In genomic region chr9:120653170-120653569, GRCm38 (mm10) we compare ENCODE assay signal across 22 mouse cellular contexts.
DNase-seq lines count a peak whose midpoint lies in the region; ATAC-seq lines count a peak whose summit lies in the region.
"Had no signal": no experiment of that assay in that cellular context is flagged by ENCODE, and none has a peak within 500 bp of the region (broad histone marks: within the 10 kb centered on the region; RNA-seq: fewer than 3 reads in every experiment).

No protein-coding gene starts in this region.

- H3K4me2 ChIP-seq in neural tube, embryonic 11.5 days (ENCODE audit: low read depth) = no peak overlapping the region
- H3K4me2 ChIP-seq in hindbrain, embryonic 13.5 days = peak overlapping the region; percentile 18
- no peak overlapping the region for H3K4me2 ChIP-seq in limb, embryonic 13.5 days (replicated peaks)
- peak overlapping the region; percentile 19 for H3K4me2 ChIP-seq in neural tube, embryonic 15.5 days
- H3K4me2 ChIP-seq: embryonic facial prominence, embryonic 12.5 days; heart, embryonic 11.5 days; liver, embryonic 15.5 days had no signal

- WGBS in neural tube, embryonic 11.5 days = 42% methylated on average over 5 of the region's 5 CpGs
- 33% methylated on average over 5 of the region's 5 CpGs for WGBS in hindbrain, embryonic 13.5 days
- WGBS in limb, embryonic 13.5 days = 63% methylated on average over 5 of the region's 5 CpGs
- WGBS in neural tube, embryonic 15.5 days = 25% methylated on average over 5 of the region's 5 CpGs

- no peaks in the 10 kb centered on the region for H3K9me3 ChIP-seq in neural tube, embryonic 11.5 days (ENCODE audit: control insufficient read depth, low read length)
- H3K9me3 ChIP-seq in hindbrain, embryonic 13.5 days = no peaks in the 10 kb centered on the region
- no peaks in the 10 kb centered on the region for H3K9me3 ChIP-seq in limb, embryonic 13.5 days
- H3K9me3 ChIP-seq in neural tube, embryonic 15.5 days (replicated peaks) = no peaks in the 10 kb centered on the region
- H3K9me3 ChIP-seq: embryonic facial prominence, embryonic 12.5 days; liver, embryonic 15.5 days had no signal

- no peak overlapping the region for H3K4me3 ChIP-seq in neural tube, embryonic 11.5 days (ENCODE audit: low read depth, low read length)
- no peak overlapping the region for H3K4me3 ChIP-seq in hindbrain, embryonic 13.5 days
- H3K4me3 ChIP-seq in limb, embryonic 13.5 days = no peak overlapping the region
- no peak overlapping the region for H3K4me3 ChIP-seq in neural tube, embryonic 15.5 days (replicated peaks)
- H3K4me3 ChIP-seq: embryonic facial prominence, embryonic 12.5 days; erythroblast, embryonic 14.5 days; liver, embryonic 15.5 days had no signal

- peaks cover 19% of the 10 kb centered on the region for H3K4me1 ChIP-seq in neural tube, embryonic 11.5 days (ENCODE audit: control insufficient read depth, insufficient read depth, low read length)
- H3K4me1 ChIP-seq in hindbrain, embryonic 13.5 days (replicated peaks) = peaks cover 21% of the 10 kb centered on the region
- peaks cover 30% of the 10 kb centered on the region for H3K4me1 ChIP-seq in limb, embryonic 13.5 days
- peaks cover 16% of the 10 kb centered on the region for H3K4me1 ChIP-seq in neural tube, embryonic 15.5 days
- H3K4me1 ChIP-seq: liver, embryonic 15.5 days had no signal

- no peak for ATAC-seq in neural tube, embryonic 11.5 days (ENCODE audit: insufficient read depth, low FRiP score, low TSS enrichment)
- ATAC-seq in hindbrain, embryonic 13.5 days (ENCODE audit: low FRiP score) = peak; percentile 72; the same call in 1 of the 2 replicates
- ATAC-seq in limb, embryonic 13.5 days (ENCODE audit: low FRiP score, low read depth) = no peak
- ATAC-seq in neural tube, embryonic 15.5 days (ENCODE audit: low FRiP score) = peak; percentile 62; the same call in 1 of the 2 replicates
- ATAC-seq: inflammation-experienced regulatory T-cells, adult 6 months had no signal

- no peaks in the 10 kb centered on the region for H3K27me3 ChIP-seq in neural tube, embryonic 11.5 days (ENCODE audit: control insufficient read depth, insufficient read depth, low read length)
- no peaks in the 10 kb centered on the region for H3K27me3 ChIP-seq in hindbrain, embryonic 13.5 days
- no peaks in the 10 kb centered on the region for H3K27me3 ChIP-seq in limb, embryonic 13.5 days
- H3K27me3 ChIP-seq in neural tube, embryonic 15.5 days (replicated peaks) = no peaks in the 10 kb centered on the region
- H3K27me3 ChIP-seq: embryonic facial prominence, embryonic 12.5 days; liver, embryonic 15.5 days had no signal

- H3K9ac ChIP-seq in neural tube, embryonic 11.5 days (ENCODE audit: low read length) = no peak overlapping the region
- no peak overlapping the region for H3K9ac ChIP-seq in hindbrain, embryonic 13.5 days
- 0 out of 2 replicates have a peak overlapping the region, but pooled peaks have one; percentile 0 for H3K9ac ChIP-seq in limb, embryonic 13.5 days
- no peak overlapping the region for H3K9ac ChIP-seq in neural tube, embryonic 15.5 days (replicated peaks)
- H3K9ac ChIP-seq: embryonic facial prominence, embryonic 12.5 days; liver, embryonic 15.5 days had no signal

- DNase-seq in neural tube, embryonic 11.5 days (ENCODE audit: low spot score) = peak; percentile 43
- no peak for DNase-seq in neural tube, embryonic 10.5 days (ENCODE audit: extremely low spot score, low spot score)
- no peak for DNase-seq in right cerebral cortex, postnatal 36 days (ENCODE audit: low spot score in 2 of 2)
- no peak for DNase-seq in layer of hippocampus, adult 8-10 months (ENCODE audit: low spot score in 2 of 2)
- DNase-seq in spleen, postnatal 4 days (ENCODE audit: low spot score in 2 of 2) = no peak
- DNase-seq: cerebellum, adult 8-10 months; heart, postnatal 14 days; kidney, adult 9 months; kidney, postnatal 36 days; layer of hippocampus, adult 9-11 months; retina, postnatal 1 day; right cerebral cortex, postnatal 4 days; thymus, adult 18-20 months had no signal

- H3K36me3 ChIP-seq in neural tube, embryonic 11.5 days (ENCODE audit: control insufficient read depth, insufficient read depth, low read length) = no peaks in the 10 kb centered on the region
- H3K36me3 ChIP-seq in hindbrain, embryonic 13.5 days = no peaks in the 10 kb centered on the region
- H3K36me3 ChIP-seq in limb, embryonic 13.5 days = no peaks in the 10 kb centered on the region
- H3K36me3 ChIP-seq in neural tube, embryonic 15.5 days = no peaks in the 10 kb centered on the region
- H3K36me3 ChIP-seq: embryonic facial prominence, embryonic 12.5 days; liver, embryonic 15.5 days had no signal

- H3K27ac ChIP-seq in neural tube, embryonic 11.5 days (ENCODE audit: low read depth, low read length) = no peak overlapping the region
- peak overlapping the region; percentile 20; the same call in 1 of the 2 replicates for H3K27ac ChIP-seq in hindbrain, embryonic 13.5 days
- H3K27ac ChIP-seq in limb, embryonic 13.5 days = no peak overlapping the region
- H3K27ac ChIP-seq in neural tube, embryonic 15.5 days (replicated peaks) = no peak overlapping the region
- H3K27ac ChIP-seq: embryonic facial prominence, embryonic 12.5 days; liver, embryonic 15.5 days; macrophage had no signal

Comparison
In these comparisons a context has a peak if more than half of its experiments do, and no peak if none do; other contexts are left out.
1. ATAC-seq: peak in hindbrain, embryonic 13.5 days (single experiment) and neural tube, embryonic 15.5 days (single experiment); none in neural tube, embryonic 11.5 days (single experiment) and limb, embryonic 13.5 days (single experiment).
2. H3K4me2 ChIP-seq: peak in hindbrain, embryonic 13.5 days (single experiment) and neural tube, embryonic 15.5 days (single experiment); none in neural tube, embryonic 11.5 days (single experiment) and limb, embryonic 13.5 days (single experiment).